Mouse (Mus musculus) embryonic facial prominence, embryonic 13.5 days (tissue): ENCODE results near the gene A530084C06Rik. TPM values are rescaled to one million over a fixed set of nuclear protein-coding genes. Genes with fewer than 3 reads are reported as not detected.

Source experiments
- ATAC-seq: fragments of 200-750 bp; cut with Nextera tagmentation; 2 replicates; pipeline ENCODE4 v1.8.0; 2017; ENCODE audit warnings: low read depth; ENCODE audit not compliant: insufficient number of reproducible peaks, insufficient read depth, low FRiP score, low TSS enrichment
- H3K27ac ChIP-seq: fragments of 300-500 bp; sonication (generic); 2 replicates; pipeline ENCODE4 v1.5.1; 2015; ENCODE audit warnings: moderate library complexity, mild to moderate bottlenecking, inconsistent platforms
- H3K27me3 ChIP-seq: fragments of 300-500 bp; sonication (generic); 2 replicates; pipeline ENCODE4 v1.6.1; 2015; ENCODE audit warnings: mild to moderate bottlenecking, inconsistent platforms
- H3K36me3 ChIP-seq: fragments of 300-500 bp; sonication (generic); 2 replicates; pipeline ENCODE4 v1.6.1; 2015; ENCODE audit warnings: mild to moderate bottlenecking, inconsistent platforms
- H3K4me1 ChIP-seq: fragments of 300-500 bp; sonication (generic); 2 replicates; pipeline ENCODE4 v1.6.1; 2015; ENCODE audit warnings: inconsistent platforms
- H3K4me2 ChIP-seq: fragments of 300-500 bp; sonication (generic); 2 replicates; pipeline ENCODE4 v1.6.1; 2015; ENCODE audit warnings: moderate library complexity, mild to moderate bottlenecking, inconsistent platforms
- H3K4me3 ChIP-seq: fragments of 300-500 bp; sonication (generic); 2 replicates; pipeline ENCODE4 v1.5.1; 2015; ENCODE audit warnings: mild to moderate bottlenecking, inconsistent platforms
- H3K9ac ChIP-seq: fragments of 300-500 bp; sonication (generic); 2 replicates; pipeline ENCODE4 v1.6.1; 2015; ENCODE audit warnings: mild to moderate bottlenecking, inconsistent platforms
- H3K9me3 ChIP-seq: fragments of 300-500 bp; sonication (generic); 2 replicates; pipeline ENCODE4 v1.6.1; 2016; ENCODE audit warnings: inconsistent platforms
- WGBS: fragments of 180-500 bp; shearing (Covaris S2); methylation state at CpG from one replicate; pipeline ENCODE4 v1.1.7; 2015; ENCODE audit warnings: mixed read lengths; 5-methylcytosine and 5-hydroxymethylcytosine counted together
- polyA plus RNA-seq: library from polyadenylated mRNA; unstranded; fragments of >200 nt; fragmentation: Nextera tagmentation; extraction: Ambion mirVana; gene quantifications from 2 replicates; pipeline ENCODE4 v1.2.1, GENCODE M21; 2015

The A530084C06Rik gene
- polyA plus RNA-seq = not detected in 2 replicates

DNA sequence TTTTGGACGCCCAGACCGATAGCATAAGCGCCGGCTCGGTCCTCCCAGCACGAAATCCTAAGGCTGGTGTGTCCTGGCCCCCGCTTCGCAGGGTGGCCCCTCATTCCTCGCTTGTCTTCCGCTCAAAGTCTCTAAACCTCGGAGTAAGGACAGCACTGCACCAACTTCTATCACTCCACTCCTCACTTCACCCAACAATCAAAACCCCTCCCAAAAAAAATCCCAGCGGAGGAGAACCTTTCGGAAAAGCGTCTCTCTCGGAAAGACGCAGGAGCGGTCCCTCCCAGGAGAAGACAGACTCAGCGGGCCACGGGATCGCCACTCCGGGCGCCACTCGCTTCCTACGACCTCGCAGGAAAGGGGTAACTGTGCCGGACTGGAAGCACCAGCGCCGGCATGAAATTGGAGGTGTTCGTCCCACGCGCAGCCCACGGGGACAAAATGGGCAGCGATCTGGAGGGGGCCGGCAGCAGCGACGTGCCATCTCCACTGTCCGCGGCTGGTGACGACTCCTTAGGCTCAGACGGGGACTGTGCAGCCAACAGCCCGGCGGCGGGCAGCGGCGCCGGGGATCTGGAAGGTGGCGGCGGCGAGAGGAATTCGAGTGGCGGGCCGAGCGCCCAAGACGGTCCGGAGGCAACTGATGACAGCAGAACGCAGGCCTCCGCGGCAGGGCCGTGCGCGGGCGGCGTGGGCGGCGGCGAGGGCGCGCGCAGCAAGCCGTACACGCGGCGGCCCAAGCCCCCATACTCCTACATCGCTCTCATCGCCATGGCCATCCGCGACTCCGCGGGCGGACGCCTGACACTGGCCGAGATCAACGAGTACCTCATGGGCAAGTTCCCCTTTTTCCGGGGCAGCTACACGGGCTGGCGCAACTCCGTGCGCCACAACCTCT, at the start of gene A530084C06Rik:
A530084C06Rik (minus strand) TSS at position 813 of the 898 bp plus-strand sequence.
- Histone ChIP-seq H3K9ac (peak within 1 kb of the TSS; percentile 69), H3K9me3 (no peaks in the 10 kb centered on the region), H3K27ac (no peak within 1 kb of the TSS), H3K36me3 (no peaks in the 10 kb centered on the region), H3K4me3 (peak within 1 kb of the TSS; percentile 65), H3K4me2 (peak within 1 kb of the TSS; percentile 100), H3K4me1 (peaks cover 32% of the 10 kb centered on the region), H3K27me3 (peaks cover 97% of the 10 kb centered on the region)
- under 1% methylated on average over 74 of the region's 88 CpGs for WGBS
- ATAC-seq = 0 out of 2 replicates have a peak, but pooled peaks have one; percentile 39

DNA sequence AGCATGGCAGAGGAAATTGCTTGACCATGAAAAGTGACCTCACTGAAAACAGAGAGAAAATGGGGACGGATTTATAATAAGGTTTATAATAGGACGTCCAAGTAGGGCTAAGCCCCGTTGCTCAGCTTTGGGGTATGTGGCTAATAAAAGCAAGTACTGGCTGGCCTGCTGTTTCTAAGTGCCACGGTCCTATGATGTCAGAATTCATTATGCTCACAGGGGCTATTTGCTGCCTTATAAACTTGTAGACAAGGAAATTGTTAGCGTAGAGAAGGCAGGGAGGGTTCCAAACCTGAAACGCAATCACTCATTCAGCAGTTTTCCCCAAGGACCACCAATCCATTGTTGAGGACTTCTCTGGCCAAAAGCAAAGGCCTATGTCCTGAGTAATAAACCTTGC, 44.8 kb upstream of the A530084C06Rik start:
- Histone ChIP-seq H3K36me3 (no peaks in the 10 kb centered on the region), H3K4me2 (no peak overlapping the region), H3K27me3 (peaks cover 13% of the 10 kb centered on the region), H3K27ac (no peak overlapping the region), H3K4me1 (no peaks in the 10 kb centered on the region), H3K4me3 (no peak overlapping the region), H3K9me3 (no peaks in the 10 kb centered on the region), H3K9ac (no peak overlapping the region)
- 51% methylated on average over 6 of the region's 6 CpGs for WGBS
- no peak for ATAC-seq

DNA sequence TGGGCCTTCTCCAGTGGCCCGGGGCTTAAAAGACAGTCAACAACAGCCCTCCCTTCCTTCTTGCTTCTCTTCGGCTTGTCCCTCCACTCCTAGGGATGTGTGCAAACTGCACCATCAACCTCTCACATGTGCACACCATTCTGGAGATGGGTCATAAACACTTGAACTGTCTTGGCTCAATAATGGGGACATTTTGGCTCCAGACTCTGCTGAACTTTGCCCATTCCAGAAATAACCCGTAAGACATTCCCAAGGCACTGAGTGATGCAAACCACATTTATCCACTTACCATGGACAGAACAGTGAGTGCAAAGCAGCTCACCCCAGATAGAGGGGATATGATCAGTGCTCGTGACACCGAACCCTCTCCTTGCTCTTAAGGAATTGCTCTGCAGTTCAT, 40.4 kb upstream of the A530084C06Rik start:
- 76% methylated on average over 5 of the region's 5 CpGs for WGBS
- no peak overlapping the region for H3K9ac ChIP-seq
- H3K4me1 ChIP-seq = no peaks in the 10 kb centered on the region
- no peak overlapping the region for H3K4me2 ChIP-seq
- no peak overlapping the region for H3K4me3 ChIP-seq
- no peaks in the 10 kb centered on the region for H3K27me3 ChIP-seq
- no peaks in the 10 kb centered on the region for H3K36me3 ChIP-seq
- ATAC-seq = no peak
- no peak overlapping the region for H3K27ac ChIP-seq
- H3K9me3 ChIP-seq = no peaks in the 10 kb centered on the region

DNA sequence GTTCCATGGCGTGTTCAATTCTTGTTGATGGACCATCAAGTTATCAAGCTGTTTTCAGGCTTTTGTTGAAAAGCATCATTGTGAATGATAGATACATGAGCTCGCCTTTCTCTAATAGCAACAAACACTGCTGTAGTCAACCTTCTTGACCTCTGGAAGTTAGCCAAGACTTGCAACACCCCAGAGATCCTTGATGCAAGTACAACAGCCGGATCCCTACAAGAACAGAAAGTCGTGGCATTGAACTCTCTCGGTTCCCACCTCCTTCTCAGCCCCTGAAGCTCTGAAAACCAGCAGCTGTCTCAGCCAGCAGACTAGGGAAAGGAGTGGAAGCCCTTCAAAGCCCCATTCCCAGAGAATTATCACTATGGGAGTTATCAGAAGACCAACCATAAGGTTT, 28.2 kb upstream of the A530084C06Rik start:
- no peaks in the 10 kb centered on the region for H3K36me3 ChIP-seq
- H3K4me3 ChIP-seq = no peak overlapping the region
- no peak overlapping the region for H3K27ac ChIP-seq
- no peaks in the 10 kb centered on the region for H3K9me3 ChIP-seq
- 77% methylated on average over 5 of the region's 5 CpGs for WGBS
- no peaks in the 10 kb centered on the region; the same call in 1 of the 2 replicates for H3K27me3 ChIP-seq
- ATAC-seq = no peak
- H3K4me2 ChIP-seq = no peak overlapping the region
- no peak overlapping the region for H3K9ac ChIP-seq
- no peaks in the 10 kb centered on the region for H3K4me1 ChIP-seq

DNA sequence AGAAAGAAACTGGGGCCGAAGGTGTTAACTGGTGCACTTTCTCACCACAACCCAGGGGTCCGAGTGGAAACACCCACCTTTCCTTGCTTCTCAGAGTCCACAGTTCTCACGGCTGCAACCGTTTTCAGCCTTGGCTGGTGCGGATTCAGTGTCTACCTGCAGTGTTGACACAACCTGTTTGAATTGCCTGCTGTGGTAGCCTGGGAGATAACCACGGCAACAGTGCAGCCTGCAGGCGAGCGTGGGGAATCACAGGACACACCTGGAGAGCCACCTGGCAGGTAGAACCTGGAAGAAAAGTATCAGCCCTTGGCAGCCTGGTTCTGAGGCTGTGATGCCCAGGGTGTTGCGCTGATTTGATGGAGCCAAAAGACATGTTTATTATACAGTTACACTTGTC, 20.7 kb upstream of the A530084C06Rik start:
- Histone ChIP-seq H3K27ac (no peak overlapping the region), H3K4me2 (no peak overlapping the region), H3K9me3 (no peaks in the 10 kb centered on the region), H3K27me3 (peaks cover 28% of the 10 kb centered on the region), H3K36me3 (no peaks in the 10 kb centered on the region), H3K4me1 (peaks cover 9% of the 10 kb centered on the region), H3K4me3 (no peak overlapping the region), H3K9ac (no peak overlapping the region)
- no peak for ATAC-seq
- 61% methylated on average over 9 of the region's 9 CpGs for WGBS

DNA sequence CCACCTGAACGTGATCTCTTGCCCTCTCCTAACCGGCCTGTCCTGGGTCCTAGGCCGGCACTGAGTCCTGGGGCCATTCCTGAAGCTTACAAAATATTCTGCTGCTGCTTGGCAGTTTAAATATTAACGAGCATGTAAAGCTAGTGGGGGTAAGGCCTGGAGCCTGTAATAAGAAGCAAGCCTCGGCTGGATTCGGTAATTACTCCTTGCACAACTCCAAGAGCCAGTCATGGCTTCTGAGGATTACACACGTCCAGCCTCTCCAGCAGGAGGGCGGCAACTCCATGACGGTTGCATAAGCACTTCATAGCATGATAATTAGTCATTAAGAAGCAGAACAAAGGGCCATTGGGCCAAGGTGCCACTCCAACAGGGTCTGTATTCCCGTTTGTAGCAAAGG, 19.3 kb upstream of the A530084C06Rik start:
- H3K9ac ChIP-seq = no peak overlapping the region
- H3K4me1 ChIP-seq = peaks cover 9% of the 10 kb centered on the region
- no peak overlapping the region for H3K4me2 ChIP-seq
- no peak overlapping the region for H3K4me3 ChIP-seq
- 25% methylated on average over 10 of the region's 10 CpGs for WGBS
- no peaks in the 10 kb centered on the region for H3K9me3 ChIP-seq
- no peak for ATAC-seq
- H3K27ac ChIP-seq = no peak overlapping the region
- H3K27me3 ChIP-seq = peaks cover 28% of the 10 kb centered on the region
- H3K36me3 ChIP-seq = no peaks in the 10 kb centered on the region

DNA sequence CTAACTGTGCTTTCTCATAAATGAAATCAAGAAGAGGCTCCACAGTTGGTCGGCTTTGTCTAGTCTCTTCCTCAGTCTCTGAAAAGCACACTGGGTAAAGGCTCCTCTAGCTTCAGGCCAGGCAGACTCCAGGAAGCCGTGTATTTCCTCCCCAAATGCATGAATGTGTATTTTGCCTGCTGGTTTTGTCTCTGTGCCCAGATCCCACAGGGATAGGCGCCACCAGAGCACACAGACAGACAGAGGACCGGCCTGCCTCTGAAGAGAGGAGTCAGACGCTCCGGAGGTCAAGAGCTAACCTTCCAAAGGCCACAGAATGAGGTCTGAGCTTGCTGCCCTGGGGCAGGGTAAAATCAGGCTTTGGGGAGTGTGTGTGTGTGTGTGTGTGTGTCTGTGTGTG, 18.4 kb upstream of the A530084C06Rik start:
- H3K36me3 ChIP-seq = no peaks in the 10 kb centered on the region
- WGBS = 16% methylated on average over 6 of the region's 6 CpGs
- H3K27me3 ChIP-seq = peaks cover 28% of the 10 kb centered on the region
- H3K9me3 ChIP-seq = no peaks in the 10 kb centered on the region
- no peak overlapping the region for H3K4me2 ChIP-seq
- H3K27ac ChIP-seq = no peak overlapping the region
- no peak for ATAC-seq
- H3K4me3 ChIP-seq = no peak overlapping the region
- peaks cover 9% of the 10 kb centered on the region for H3K4me1 ChIP-seq
- H3K9ac ChIP-seq = peak overlapping the region; percentile 47; the same call in 1 of the 2 replicates

DNA sequence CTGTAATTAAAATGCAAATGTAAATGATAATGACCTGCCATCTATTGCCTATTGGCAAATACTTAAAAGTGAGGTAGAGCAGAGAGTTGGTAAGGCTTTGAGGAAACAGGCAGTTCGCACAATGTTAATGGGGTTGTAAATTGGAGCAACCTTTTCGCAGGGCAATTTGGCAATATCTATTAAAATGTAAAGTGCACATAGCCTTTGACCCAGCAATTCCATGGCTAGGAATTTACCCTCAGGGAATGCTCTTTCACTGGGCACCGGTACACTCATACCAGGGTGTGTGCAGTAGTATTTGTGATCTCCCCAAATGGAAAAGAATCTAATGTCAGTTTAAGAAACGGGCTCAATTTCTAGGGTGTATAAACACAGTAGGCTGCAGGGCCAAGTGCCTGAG, 17.6 kb upstream of the A530084C06Rik start:
- H3K9ac ChIP-seq = no peak overlapping the region
- no peak overlapping the region for H3K4me3 ChIP-seq
- 29% methylated on average over 4 of the region's 4 CpGs for WGBS
- H3K27me3 ChIP-seq = peaks cover 28% of the 10 kb centered on the region
- H3K36me3 ChIP-seq = no peaks in the 10 kb centered on the region
- no peak for ATAC-seq
- no peak overlapping the region for H3K4me2 ChIP-seq
- H3K9me3 ChIP-seq = no peaks in the 10 kb centered on the region
- H3K4me1 ChIP-seq = peaks cover 9% of the 10 kb centered on the region
- H3K27ac ChIP-seq = no peak overlapping the region

DNA sequence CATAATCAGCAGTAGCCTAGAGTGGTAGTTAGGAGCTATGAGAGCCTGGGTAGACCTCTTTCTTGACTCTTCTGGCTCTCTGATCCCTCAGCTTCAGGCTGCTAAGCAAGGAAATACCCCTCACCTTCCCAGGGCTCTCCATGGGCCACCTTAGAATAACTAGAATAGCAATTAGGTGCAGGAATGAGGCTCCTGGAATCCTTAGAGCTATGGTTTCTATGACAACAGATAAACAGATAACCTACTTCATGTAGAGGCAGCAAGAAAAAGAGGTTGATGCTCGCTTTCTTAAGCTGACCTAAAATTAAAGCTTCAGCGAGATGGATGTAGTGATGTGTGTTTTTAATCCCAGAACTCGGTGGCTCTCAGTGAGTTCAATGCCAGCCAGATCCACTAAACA, 15.5 kb upstream of the A530084C06Rik start:
- Histone ChIP-seq H3K27ac (no peak overlapping the region), H3K4me3 (no peak overlapping the region), H3K36me3 (no peaks in the 10 kb centered on the region), H3K27me3 (peaks cover 21% of the 10 kb centered on the region), H3K9ac (no peak overlapping the region), H3K4me2 (no peak overlapping the region), H3K9me3 (no peaks in the 10 kb centered on the region), H3K4me1 (peaks cover 9% of the 10 kb centered on the region)
- WGBS = 72% methylated on average over 3 of the region's 3 CpGs
- no peak for ATAC-seq

DNA sequence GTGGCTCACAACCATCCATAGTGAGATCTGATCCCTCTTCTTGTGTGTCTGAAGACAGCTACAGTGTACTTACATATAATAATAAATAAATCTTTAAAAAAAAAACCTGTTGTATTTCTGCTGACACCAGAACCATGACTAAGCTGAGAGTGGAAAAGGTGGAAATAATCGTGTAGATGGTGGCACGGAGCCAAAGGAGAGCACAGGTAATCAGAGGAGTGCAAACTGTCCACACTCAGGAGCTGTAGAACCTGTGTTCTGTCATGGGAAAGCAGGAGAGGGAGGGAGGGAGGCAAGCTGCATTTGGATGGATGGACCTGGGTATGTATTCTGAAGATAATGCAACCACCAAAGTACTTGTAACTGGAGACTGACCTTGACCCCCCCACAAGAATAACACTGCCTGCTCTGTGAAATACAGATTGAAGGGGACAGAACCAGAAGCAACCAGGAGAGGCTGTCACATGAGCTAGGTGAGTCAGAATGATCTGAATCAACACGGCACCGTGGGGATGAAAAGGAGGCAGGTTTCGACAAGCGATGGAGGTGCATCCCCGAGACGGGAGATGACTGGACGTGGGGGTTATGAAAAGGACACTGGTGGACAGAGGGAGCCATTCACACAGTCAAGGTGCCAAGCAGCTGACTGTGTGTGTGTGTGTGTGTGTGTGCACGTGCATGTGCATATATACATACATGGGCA, 13.8 kb upstream of the A530084C06Rik start:
- H3K36me3 ChIP-seq = no peaks in the 10 kb centered on the region
- H3K27me3 ChIP-seq = peaks cover 21% of the 10 kb centered on the region
- peaks cover 5% of the 10 kb centered on the region for H3K4me1 ChIP-seq
- H3K9ac ChIP-seq = no peak overlapping the region
- no peaks in the 10 kb centered on the region for H3K9me3 ChIP-seq
- H3K27ac ChIP-seq = no peak overlapping the region
- no peak for ATAC-seq
- H3K4me2 ChIP-seq = no peak overlapping the region
- H3K4me3 ChIP-seq = no peak overlapping the region
- WGBS = 72% methylated on average over 10 of the region's 10 CpGs

DNA sequence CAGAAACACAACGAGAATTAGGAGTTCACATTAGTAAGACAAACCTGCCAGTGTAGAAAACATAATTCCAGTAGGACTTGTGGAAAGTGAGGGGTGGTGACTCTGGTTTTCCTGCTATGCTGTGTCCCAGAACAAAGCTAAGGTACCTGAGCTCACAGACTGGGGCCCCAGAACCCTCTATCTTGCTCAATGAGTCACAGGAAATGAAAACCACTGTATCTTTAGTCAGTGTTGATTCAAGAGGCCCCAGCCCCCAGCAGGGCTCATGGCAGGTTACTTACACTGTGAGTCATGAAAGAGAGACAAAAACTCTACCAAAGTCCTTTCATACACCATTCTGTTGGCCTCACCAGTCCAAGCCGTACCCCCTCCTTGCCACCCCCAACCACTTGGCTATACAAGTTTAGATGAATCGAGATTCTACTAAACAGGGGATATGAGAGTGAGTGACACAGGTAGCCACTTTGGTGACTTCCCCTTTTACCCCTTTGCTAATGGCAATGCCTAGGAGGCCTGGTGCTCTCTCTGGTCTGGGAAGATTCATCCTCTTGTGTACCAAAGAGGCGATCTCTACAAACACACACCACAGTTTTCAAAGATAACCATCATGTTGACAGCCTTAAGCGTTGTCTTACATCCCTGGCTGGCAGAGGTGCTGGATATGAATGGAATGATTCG, 8.6 kb upstream of the A530084C06Rik start:
- H3K9me3 ChIP-seq = no peaks in the 10 kb centered on the region
- 81% methylated on average over 6 of the region's 6 CpGs for WGBS
- peaks cover 50% of the 10 kb centered on the region for H3K27me3 ChIP-seq
- no peak overlapping the region for H3K9ac ChIP-seq
- ATAC-seq = no peak
- H3K36me3 ChIP-seq = no peaks in the 10 kb centered on the region
- H3K27ac ChIP-seq = no peak overlapping the region
- no peak overlapping the region for H3K4me2 ChIP-seq
- peaks cover 6% of the 10 kb centered on the region; the same call in 1 of the 2 replicates for H3K4me1 ChIP-seq
- H3K4me3 ChIP-seq = no peak overlapping the region
